Mouse (Mus musculus): ENCODE measurements around the gene Prrc2c.

GRCm38 (mm10) chr1:162636516-162636915, 103.8 kb downstream of the Prrc2c start:
- TF ChIP-seq POLR2A (IDR thresholded peaks at IDR 0.05; ENCODE audit: extremely low read depth, insufficient read depth, low read length) (no peak), CTCF (IDR thresholded peaks at IDR 0.05; ENCODE audit: extremely low read depth, insufficient read depth, low read length) (no peak)
